Mouse (Mus musculus) ES-E14 (cell line): ENCODE data around the gene Tigar. TPM values are rescaled to one million over a fixed set of nuclear protein-coding genes. Genes with fewer than 3 reads are reported as not detected.

Experiments used
- DNase-seq: peaks from one replicate; pipeline ENCODE4 v3.0.0-alpha.2; 2013; ENCODE audit warnings: low read depth, low spot score
- H3K27ac ChIP-seq: 2 replicates; pipeline ENCODE4 v1.5.1; 2012; ENCODE audit warnings: low read depth, mild to moderate bottlenecking, low read length, moderate library complexity, mixed read lengths; ENCODE audit not compliant: poor library complexity, insufficient read depth, severe bottlenecking
- H3K36me3 ChIP-seq: 2 replicates; pipeline ENCODE4 v1.6.1; 2012; ENCODE audit warnings: mild to moderate bottlenecking, low read length, moderate library complexity, mixed read lengths; ENCODE audit not compliant: control insufficient read depth, poor library complexity, insufficient read depth, severe bottlenecking
- H3K4me1 ChIP-seq, 2 experiments: fragments of 150-350 bp in 1 of 2; sonication (generic) in 1 of 2; 2 replicates each; pipeline ENCODE4 v1.6.1; 2012; ENCODE audit warnings: low read length in 2 of 2, mild to moderate bottlenecking in 1 of 2, mixed read lengths in 1 of 2; ENCODE audit not compliant: control insufficient read depth in 2 of 2, insufficient read depth in 2 of 2, poor library complexity in 1 of 2
- H3K4me3 ChIP-seq, 2 experiments: fragments of 150-350 bp in 1 of 2; sonication (generic) in 1 of 2; 2 replicates each; pipeline ENCODE4 v1.5.1; 2012; ENCODE audit warnings: low read length in 2 of 2, low read depth in 1 of 2, mild to moderate bottlenecking in 1 of 2, mixed read lengths in 1 of 2; ENCODE audit not compliant: insufficient read depth in 1 of 2, poor library complexity in 1 of 2, severe bottlenecking in 1 of 2
- H3K9ac ChIP-seq: 2 replicates; pipeline ENCODE4 v1.6.1; 2012; ENCODE audit warnings: low read depth, mild to moderate bottlenecking, low read length, mixed read lengths; ENCODE audit not compliant: poor library complexity, insufficient read depth, severe bottlenecking
- H3K9me3 ChIP-seq: fragments of 150-350 bp; sonication (generic); 2 replicates; pipeline ENCODE4 v1.6.1; 2012; ENCODE audit warnings: low read depth, mild to moderate bottlenecking, low read length; ENCODE audit not compliant: control insufficient read depth, insufficient read depth
- CHD2 ChIP-seq: IDR thresholded peaks from 2 replicates; pipeline ENCODE4 v1.6.1; 2014; ENCODE audit warnings: mild to moderate bottlenecking, low read depth, low read length, inconsistent platforms
- HCFC1 ChIP-seq: IDR thresholded peaks from 2 replicates; pipeline ENCODE4 v1.6.1; 2012; ENCODE audit warnings: low read length, inconsistent platforms, borderline replicate concordance; ENCODE audit not compliant: insufficient read depth
- MAFK ChIP-seq: IDR thresholded peaks from 2 replicates; pipeline ENCODE4 v1.6.1; 2014; ENCODE audit warnings: mild to moderate bottlenecking, low read depth, low read length, inconsistent platforms; ENCODE audit not compliant: insufficient read depth
- ZC3H11A ChIP-seq: IDR thresholded peaks from 2 replicates; pipeline ENCODE4 v1.6.1; 2012; ENCODE audit warnings: low read depth, mild to moderate bottlenecking, inconsistent platforms, low read length, borderline replicate concordance
- ZNF384 ChIP-seq: IDR thresholded peaks from 2 replicates; pipeline ENCODE4 v1.6.1; 2012; ENCODE audit warnings: low read depth, low read length, inconsistent platforms
- in situ Hi-C, 2 experiments: fragments of 600-800 bp; cut with MboI; formaldehyde crosslinking; loops; one replicate each; pipeline ENCODE4 v1.15.1; 2025; ENCODE audit warnings: low sequenced_read_pairs in 2 of 2, inconsistent platforms in 1 of 2; ENCODE audit not compliant: unreplicated experiment in 2 of 2
- total RNA-seq: library from RNA; depleted of rRNA; stranded (reverse); fragments of 300-350 nt; gene quantifications from 2 replicates; pipeline ENCODE4 v1.2.3, GENCODE M21; 2012

Gene Tigar
- total RNA-seq, 1 experiment: 22.9 TPM

GRCm38 (mm10) chr6:127123506-127123905 is 14.1 kb upstream of the Tigar start:
- Histone ChIP-seq H3K36me3 (no peaks in the 10 kb centered on the region), H3K4me3 (no peak overlapping the region), H3K27ac (no peak overlapping the region), H3K4me1 (no peaks in the 10 kb centered on the region), H3K9me3 (no peaks in the 10 kb centered on the region), H3K9ac (no peak overlapping the region)
- DNase-seq: no peak
- TF ChIP-seq MAFK (no peak), HCFC1 (no peak), ZNF384 (no peak), ZC3H11A (no peak), CHD2 (no peak)
- in situ Hi-C loops: no loop called here

- Histone ChIP-seq H3K9me3 (no peaks in the 10 kb centered on the region), H3K9ac (no peak overlapping the region), H3K4me1 (no peaks in the 10 kb centered on the region), H3K27ac (no peak overlapping the region), H3K4me3 (no peak overlapping the region), H3K36me3 (no peaks in the 10 kb centered on the region)
- no peak for DNase-seq
- TF ChIP-seq CHD2 (no peak), MAFK (no peak), ZC3H11A (no peak), ZNF384 (no peak), HCFC1 (no peak)
- in situ Hi-C loops: no loop called here
Measured at GRCm38 (mm10) chr6:127122996-127123395, 13.6 kb upstream of the Tigar start.

- Histone ChIP-seq H3K27ac (no peak overlapping the region), H3K4me3 (no peak overlapping the region), H3K4me1 (no peaks in the 10 kb centered on the region), H3K36me3 (no peaks in the 10 kb centered on the region), H3K9me3 (no peaks in the 10 kb centered on the region), H3K9ac (no peak overlapping the region)
- no peak for TF ChIP-seq ZC3H11A
- no peak for TF ChIP-seq MAFK
- TF ChIP-seq CHD2: no peak
- no peak for TF ChIP-seq ZNF384
- TF ChIP-seq HCFC1: no peak
- in situ Hi-C loops: no loop called here
- no peak for DNase-seq
Measured at GRCm38 (mm10) chr6:127122221-127122806, 13.0 kb upstream of the Tigar start.

- DNase-seq: no peak
- Histone ChIP-seq H3K9ac (no peak overlapping the region), H3K4me3 (no peak overlapping the region), H3K36me3 (no peaks in the 10 kb centered on the region), H3K27ac (no peak overlapping the region), H3K4me1 (peaks cover 0 to 1% of the 10 kb centered on the region in 2 experiments; a peak in 2 of 4 replicates), H3K9me3 (no peaks in the 10 kb centered on the region)
- no peak for TF ChIP-seq CHD2
- in situ Hi-C loops: no loop called here
Measured at GRCm38 (mm10) chr6:127114753-127115456, 5.5 kb upstream of the Tigar start.
